Mouse (Mus musculus) intestine, embryonic 15.5 days (tissue): Measurements from ENCODE around the gene Fam163b. TPM values are rescaled to one million over a fixed set of nuclear protein-coding genes. Genes with fewer than 3 reads are reported as not detected.

Source experiments
- ATAC-seq: fragments of 200-750 bp; cut with Nextera tagmentation; 2 replicates; pipeline ENCODE4 v1.8.0; 2017; ENCODE audit warnings: moderate TSS enrichment, moderate library complexity
- H3K27ac ChIP-seq: fragments of 300-500 bp; sonication (generic); 2 replicates; pipeline ENCODE4 v1.5.1; 2015; ENCODE audit warnings: mild to moderate bottlenecking, inconsistent platforms
- H3K27me3 ChIP-seq: fragments of 300-500 bp; sonication (generic); replicated peaks from 2 replicates; pipeline ENCODE4 v1.6.1; 2015; ENCODE audit warnings: inconsistent platforms
- H3K36me3 ChIP-seq: fragments of 300-500 bp; sonication (generic); 2 replicates; pipeline ENCODE4 v1.6.1; 2015; ENCODE audit warnings: inconsistent platforms
- H3K4me1 ChIP-seq: fragments of 300-500 bp; sonication (generic); replicated peaks from 2 replicates; pipeline ENCODE4 v1.6.1; 2015; ENCODE audit warnings: inconsistent platforms
- H3K4me2 ChIP-seq: fragments of 300-500 bp; sonication (generic); replicated peaks from 2 replicates; pipeline ENCODE4 v1.6.1; 2015; ENCODE audit warnings: mild to moderate bottlenecking, inconsistent platforms
- H3K4me3 ChIP-seq: fragments of 300-500 bp; sonication (generic); replicated peaks from 2 replicates; pipeline ENCODE4 v1.5.1; 2015; ENCODE audit warnings: inconsistent platforms
- H3K9ac ChIP-seq: fragments of 300-500 bp; sonication (generic); 2 replicates; pipeline ENCODE4 v1.6.1; 2015; ENCODE audit warnings: inconsistent platforms
- H3K9me3 ChIP-seq: fragments of 300-500 bp; sonication (generic); 2 replicates; pipeline ENCODE4 v1.6.1; 2016; ENCODE audit warnings: inconsistent platforms
- WGBS: fragments of 180-500 bp; shearing (Covaris S2); methylation state at CpG from one replicate; pipeline ENCODE4 v1.1.7; 2015; 5-methylcytosine and 5-hydroxymethylcytosine counted together
- polyA plus RNA-seq: library from polyadenylated mRNA; unstranded; fragments of >200 nt; fragmentation: Nextera tagmentation; extraction: Ambion mirVana; gene quantifications from 2 replicates; pipeline ENCODE4 v1.2.1, GENCODE M21; 2015

Fam163b gene
- 0.21 and 0.26 TPM in 2 replicates for polyA plus RNA-seq

- no peaks in the 10 kb centered on the region for H3K9me3 ChIP-seq
- ATAC-seq: peak; percentile 70
- peaks cover 33% of the 10 kb centered on the region for H3K27me3 ChIP-seq
- no peak within 1 kb of the TSS for H3K9ac ChIP-seq
- H3K4me3 ChIP-seq: peak within 1 kb of the TSS; percentile 37
- no peaks in the 10 kb centered on the region for H3K36me3 ChIP-seq
- 1% methylated on average over 61 of the region's 62 CpGs for WGBS
- no peak within 1 kb of the TSS for H3K27ac ChIP-seq
- peaks cover 6% of the 10 kb centered on the region; the same call in 1 of the 2 replicates for H3K4me1 ChIP-seq
- peak within 1 kb of the TSS; percentile 81 for H3K4me2 ChIP-seq
These were observed at the start of gene Fam163b for GRCm38 (mm10) chr2:27141950-27142693. Gene Fam163b (minus strand): TSS chr2:27142491.

GRCm38 (mm10) chr2:27189994-27190393 lies 47.7 kb upstream of the Fam163b start:
- no peak overlapping the region for H3K4me3 ChIP-seq
- no peaks in the 10 kb centered on the region for H3K27me3 ChIP-seq
- no peak overlapping the region for H3K9ac ChIP-seq
- H3K36me3 ChIP-seq: no peaks in the 10 kb centered on the region
- WGBS: 48% methylated on average over 4 of the region's 4 CpGs
- no peaks in the 10 kb centered on the region for H3K4me1 ChIP-seq
- no peak for ATAC-seq
- no peak overlapping the region for H3K27ac ChIP-seq
- H3K9me3 ChIP-seq: no peaks in the 10 kb centered on the region
- H3K4me2 ChIP-seq: no peak overlapping the region

- no peak for ATAC-seq
- H3K4me3 ChIP-seq: no peak overlapping the region
- no peak overlapping the region for H3K9ac ChIP-seq
- no peaks in the 10 kb centered on the region for H3K36me3 ChIP-seq
- 0 out of 2 replicates have a peak, but pooled peaks cover 5% of the 10 kb centered on the region for H3K4me1 ChIP-seq
- H3K4me2 ChIP-seq: no peak overlapping the region
- H3K9me3 ChIP-seq: no peaks in the 10 kb centered on the region
- WGBS: 81% methylated on average over 6 of the region's 6 CpGs
- H3K27ac ChIP-seq: no peak overlapping the region
- no peaks in the 10 kb centered on the region for H3K27me3 ChIP-seq
These were observed 45.2 kb upstream of the Fam163b start for GRCm38 (mm10) chr2:27187531-27187930.

- Histone ChIP-seq H3K27me3 (no peaks in the 10 kb centered on the region), H3K4me2 (no peak overlapping the region), H3K9me3 (no peaks in the 10 kb centered on the region), H3K27ac (0 out of 2 replicates have a peak overlapping the region, but pooled peaks have one; percentile 17), H3K4me1 (0 out of 2 replicates have a peak, but pooled peaks cover 5% of the 10 kb centered on the region), H3K4me3 (no peak overlapping the region), H3K9ac (0 out of 2 replicates have a peak overlapping the region, but pooled peaks have one; percentile 8), H3K36me3 (no peaks in the 10 kb centered on the region)
- peak; percentile 75 for ATAC-seq
- WGBS: 37% methylated on average over 12 of the region's 12 CpGs
These were observed 41.4 kb upstream of the Fam163b start for GRCm38 (mm10) chr2:27183734-27184133.

GRCm38 (mm10) chr2:27181907-27182306 lies 39.6 kb upstream of the Fam163b start:
- Histone ChIP-seq H3K27me3 (no peaks in the 10 kb centered on the region), H3K4me2 (no peak overlapping the region), H3K9me3 (no peaks in the 10 kb centered on the region), H3K27ac (no peak overlapping the region), H3K36me3 (no peaks in the 10 kb centered on the region), H3K4me1 (0 out of 2 replicates have a peak, but pooled peaks cover 5% of the 10 kb centered on the region), H3K9ac (no peak overlapping the region), H3K4me3 (no peak overlapping the region)
- WGBS: 62% methylated on average over 4 of the region's 4 CpGs
- ATAC-seq: no peak

- Histone ChIP-seq H3K27ac (no peak overlapping the region), H3K4me2 (no peak overlapping the region), H3K27me3 (no peaks in the 10 kb centered on the region), H3K9me3 (no peaks in the 10 kb centered on the region), H3K9ac (no peak overlapping the region), H3K4me3 (no peak overlapping the region), H3K4me1 (0 out of 2 replicates have a peak, but pooled peaks cover 5% of the 10 kb centered on the region), H3K36me3 (no peaks in the 10 kb centered on the region)
- ATAC-seq: no peak
- WGBS: 63% methylated on average over 8 of the region's 8 CpGs
These were observed 36.8 kb upstream of the Fam163b start for GRCm38 (mm10) chr2:27179101-27179500.

- Histone ChIP-seq H3K27ac (no peak overlapping the region), H3K9ac (no peak overlapping the region), H3K9me3 (no peaks in the 10 kb centered on the region), H3K4me3 (no peak overlapping the region), H3K4me1 (no peaks in the 10 kb centered on the region), H3K36me3 (no peaks in the 10 kb centered on the region), H3K4me2 (no peak overlapping the region), H3K27me3 (no peaks in the 10 kb centered on the region)
- 73% methylated on average over 10 of the region's 10 CpGs for WGBS
- ATAC-seq: no peak
These were observed 33.5 kb upstream of the Fam163b start for GRCm38 (mm10) chr2:27175696-27176267.

GRCm38 (mm10) chr2:27174242-27174641 lies 32.0 kb upstream of the Fam163b start:
- WGBS: 80% methylated on average over 2 of the region's 2 CpGs
- no peak for ATAC-seq
- H3K36me3 ChIP-seq: no peaks in the 10 kb centered on the region
- no peak overlapping the region for H3K27ac ChIP-seq
- H3K4me3 ChIP-seq: no peak overlapping the region
- H3K4me1 ChIP-seq: no peaks in the 10 kb centered on the region
- H3K4me2 ChIP-seq: no peak overlapping the region
- no peak overlapping the region for H3K9ac ChIP-seq
- H3K27me3 ChIP-seq: no peaks in the 10 kb centered on the region
- H3K9me3 ChIP-seq: no peaks in the 10 kb centered on the region

GRCm38 (mm10) chr2:27166999-27167398 lies 24.7 kb upstream of the Fam163b start:
- WGBS: 9% methylated on average over 2 of the region's 2 CpGs
- Histone ChIP-seq H3K9ac (no peak overlapping the region), H3K9me3 (no peaks in the 10 kb centered on the region), H3K4me1 (no peaks in the 10 kb centered on the region), H3K4me3 (no peak overlapping the region), H3K36me3 (no peaks in the 10 kb centered on the region), H3K27me3 (no peaks in the 10 kb centered on the region), H3K27ac (no peak overlapping the region), H3K4me2 (no peak overlapping the region)
- no peak for ATAC-seq

- WGBS: 89% methylated on average over 2 of the region's 2 CpGs
- Histone ChIP-seq H3K36me3 (no peaks in the 10 kb centered on the region), H3K4me1 (no peaks in the 10 kb centered on the region), H3K9ac (no peak overlapping the region), H3K4me2 (no peak overlapping the region), H3K4me3 (no peak overlapping the region), H3K9me3 (no peaks in the 10 kb centered on the region), H3K27me3 (no peaks in the 10 kb centered on the region), H3K27ac (no peak overlapping the region)
- ATAC-seq: no peak
These were observed 23.8 kb upstream of the Fam163b start for GRCm38 (mm10) chr2:27166074-27166473.

GRCm38 (mm10) chr2:27164796-27165590 lies 22.7 kb upstream of the Fam163b start, which contains the start of gene Dbh:
Gene Dbh (plus strand): TSS chr2:27165233.
- Histone ChIP-seq H3K9ac (no peak within 1 kb of the TSS), H3K36me3 (no peaks in the 10 kb centered on the region), H3K27me3 (no peaks in the 10 kb centered on the region), H3K9me3 (no peaks in the 10 kb centered on the region), H3K27ac (no peak within 1 kb of the TSS), H3K4me2 (no peak within 1 kb of the TSS), H3K4me3 (no peak within 1 kb of the TSS), H3K4me1 (no peaks in the 10 kb centered on the region)
- ATAC-seq: no peak
- WGBS: 72% methylated on average over 12 of the region's 12 CpGs

GRCm38 (mm10) chr2:27163851-27164250 lies 21.6 kb upstream of the Fam163b start:
- no peaks in the 10 kb centered on the region for H3K36me3 ChIP-seq
- H3K9ac ChIP-seq: no peak overlapping the region
- no peak overlapping the region for H3K4me3 ChIP-seq
- no peaks in the 10 kb centered on the region for H3K4me1 ChIP-seq
- H3K9me3 ChIP-seq: no peaks in the 10 kb centered on the region
- WGBS: 60% methylated on average over 5 of the region's 5 CpGs
- no peaks in the 10 kb centered on the region for H3K27me3 ChIP-seq
- no peak overlapping the region for H3K4me2 ChIP-seq
- no peak overlapping the region for H3K27ac ChIP-seq
- no peak for ATAC-seq
